Mouse (Mus musculus): ENCODE data around the gene Lcn10.

- no peak for TF ChIP-seq POLR2A (IDR thresholded peaks at IDR 0.05; ENCODE audit: extremely low read depth, insufficient read depth, low read length)
- no peak for TF ChIP-seq CTCF (IDR thresholded peaks at IDR 0.05; ENCODE audit: low read depth, low read length)
Measured at GRCm38 (mm10) chr2:25656691-25657090, 25.8 kb upstream of the Lcn10 start.
